Mouse (Mus musculus) liver, embryonic 14.5 days (tissue): ENCODE results near the gene Mfrp. TPM values are rescaled to one million over a fixed set of nuclear protein-coding genes. Genes with fewer than 3 reads are reported as not detected.

Source experiments
- ATAC-seq: fragments of 200-750 bp; cut with Nextera tagmentation; 2 replicates; pipeline ENCODE4 v1.8.0; 2017; ENCODE audit warnings: moderate number of reproducible peaks, mild to moderate bottlenecking, moderate library complexity; ENCODE audit not compliant: insufficient read depth
- DNase-seq, 3 experiments: peaks; one replicate each; pipeline ENCODE4 v3.0.0-alpha.2; 2012 to 2013; ENCODE audit warnings: low read depth in 3 of 3, low spot score in 3 of 3
- H3K27ac ChIP-seq: fragments of 300-500 bp; sonication (generic); 2 replicates; pipeline ENCODE4 v1.5.1; 2014; ENCODE audit warnings: moderate library complexity, mild to moderate bottlenecking, control low read depth, inconsistent platforms
- H3K27me3 ChIP-seq: fragments of 300-500 bp; sonication (generic); 2 replicates; pipeline ENCODE4 v1.6.1; 2014; ENCODE audit warnings: mild to moderate bottlenecking, low read length, moderate library complexity; ENCODE audit not compliant: control insufficient read depth, insufficient read depth
- H3K36me3 ChIP-seq: fragments of 300-500 bp; sonication (generic); replicated peaks from 2 replicates; pipeline ENCODE4 v1.6.1; 2014; ENCODE audit warnings: low read depth; ENCODE audit not compliant: control insufficient read depth, insufficient read depth
- H3K4me1 ChIP-seq, 2 experiments: fragments of 200-500 bp in 1 of 2; fragments of 300-500 bp in 1 of 2; sonication (generic) in 1 of 2; replicated peaks; 2 replicates each; pipeline ENCODE4 v1.6.1; 2012 to 2014; ENCODE audit warnings: antibody characterized with exemption in 1 of 2, inconsistent platforms in 1 of 2, low read length in 1 of 2; ENCODE audit not compliant: control insufficient read depth in 2 of 2, insufficient read depth in 2 of 2
- H3K4me2 ChIP-seq: fragments of 300-500 bp; sonication (generic); 2 replicates; pipeline ENCODE4 v1.6.1; 2014; ENCODE audit warnings: low read depth, mild to moderate bottlenecking, control low read depth, moderate library complexity
- H3K4me3 ChIP-seq, 2 experiments: fragments of 200-500 bp in 1 of 2; fragments of 300-500 bp in 1 of 2; sonication (generic) in 1 of 2; 2 replicates each; pipeline ENCODE4 v1.5.1; 2012 to 2014; ENCODE audit warnings: low read depth in 2 of 2, low read length in 2 of 2, mild to moderate bottlenecking in 2 of 2, control low read depth in 1 of 2, inconsistent platforms in 1 of 2, moderate library complexity in 1 of 2; ENCODE audit not compliant: insufficient read depth in 1 of 2
- H3K9ac ChIP-seq: fragments of 300-500 bp; sonication (generic); replicated peaks from 2 replicates; pipeline ENCODE4 v1.6.1; 2014; ENCODE audit warnings: mild to moderate bottlenecking, control low read depth, moderate library complexity
- H3K9me3 ChIP-seq: fragments of 300-500 bp; sonication (generic); 2 replicates; pipeline ENCODE4 v1.6.1; 2016; ENCODE audit warnings: low read length, mixed read lengths; ENCODE audit not compliant: control insufficient read depth
- CTCF ChIP-seq: IDR thresholded peaks from 2 replicates; pipeline ENCODE4 v1.5.1; 2016; ENCODE audit warnings: antibody characterized with exemption, low read depth, control low read depth
- EP300 ChIP-seq: IDR thresholded peaks from 2 replicates; pipeline ENCODE4 v1.6.1; 2016; ENCODE audit warnings: antibody characterized with exemption, low read depth
- WGBS: fragments of 180-500 bp; shearing (Covaris S2); extraction: QIAGEN DNeasy Blood & Tissue Kit; methylation state at CpG from one replicate; pipeline ENCODE4 v1.1.7; 2014; ENCODE audit not compliant: insufficient replicate concordance; 5-methylcytosine and 5-hydroxymethylcytosine counted together
- polyA plus RNA-seq, 2 experiments: library from polyadenylated mRNA; depleted of rRNA in 1 of 2; stranded (reverse) in 1 of 2; unstranded in 1 of 2; fragments of >200 nt; fragmentation: Nextera tagmentation in 1 of 2; extraction: Ambion mirVana in 1 of 2; gene quantifications; 2 replicates each; pipeline versions ENCODE4 v1.2.1 to v1.2.3; 2012 to 2014

The Mfrp gene
- polyA plus RNA-seq, 2 experiments, result not detected

DNA sequence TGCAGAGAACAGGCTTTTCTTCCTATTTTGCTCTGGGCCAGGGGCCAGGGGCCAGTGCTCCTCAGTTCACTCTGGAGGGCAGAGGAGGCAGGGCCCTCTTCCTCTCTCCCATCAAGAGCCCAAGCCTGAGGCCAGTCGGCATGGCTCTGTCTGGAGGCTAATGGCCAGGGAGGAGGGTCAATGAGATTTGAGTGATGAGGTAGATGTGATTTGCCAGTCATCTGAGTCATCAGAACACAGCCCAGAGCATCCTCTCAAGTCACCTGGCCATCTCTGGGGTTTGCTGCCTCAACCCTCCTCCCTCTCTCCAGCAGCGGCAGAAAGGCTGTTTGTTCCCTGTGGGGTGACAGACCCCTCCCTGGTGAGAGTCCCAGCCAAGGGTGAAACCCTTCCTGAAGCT is 31.8 kb downstream of the Mfrp start:
- no peak overlapping the region for H3K4me2 ChIP-seq
- DNase-seq (no peak), ATAC-seq (no peak)
- no peak overlapping the region for H3K4me3 ChIP-seq
- no peak overlapping the region for H3K27ac ChIP-seq
- H3K4me1 ChIP-seq, result peaks cover 0 to 6% of the 10 kb centered on the region in 2 experiments; a peak in 1 of 4 replicates
- no peak overlapping the region for H3K9ac ChIP-seq
- 24% methylated on average over 2 of the region's 2 CpGs for WGBS
- TF ChIP-seq CTCF (no peak), EP300 (no peak)
- no peaks in the 10 kb centered on the region for H3K36me3 ChIP-seq
- no peaks in the 10 kb centered on the region for H3K9me3 ChIP-seq
- peaks cover 80% of the 10 kb centered on the region for H3K27me3 ChIP-seq

DNA sequence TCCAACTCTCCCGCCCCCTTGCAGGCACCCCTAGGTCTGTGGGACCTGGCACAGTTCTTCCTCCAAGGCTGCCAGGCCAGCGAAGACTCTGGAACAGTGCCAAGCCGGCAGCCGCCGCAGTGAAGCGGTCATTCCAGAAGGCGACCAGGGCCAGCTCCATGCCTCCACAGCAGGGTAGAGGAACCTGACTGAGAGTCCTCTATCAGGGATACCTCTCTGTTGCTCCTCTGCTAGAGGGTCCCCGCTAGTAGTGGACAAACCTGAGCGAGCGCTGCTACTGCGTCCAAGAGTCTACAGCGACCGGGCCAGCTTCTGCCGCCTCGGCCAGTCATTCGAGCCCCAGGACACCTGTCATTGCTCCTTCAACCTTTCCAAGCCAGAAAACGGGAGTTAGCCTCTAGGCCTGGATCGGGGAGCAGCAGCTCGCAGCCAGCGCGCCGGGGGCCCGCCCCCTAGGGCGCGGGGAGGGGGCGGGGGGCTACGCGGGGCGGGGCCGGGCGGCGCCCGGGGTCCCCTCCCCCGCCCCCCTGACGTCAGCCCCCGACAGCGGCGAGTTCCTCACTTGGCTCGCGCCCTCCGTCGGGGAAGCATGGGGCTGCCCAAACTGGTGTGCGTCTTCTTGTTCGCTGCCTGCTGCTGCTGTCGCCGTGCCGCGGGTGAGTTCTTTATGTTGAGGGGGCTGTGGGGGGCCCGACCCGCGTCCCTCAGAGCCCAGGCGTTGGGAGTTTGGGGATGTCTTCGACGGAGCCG is 32.7 kb downstream of the Mfrp start, which contains the start of gene Mcam:
Mcam (plus strand) TSS at position 369 of the 750 bp plus-strand sequence.
- Histone ChIP-seq H3K9ac (no peak within 1 kb of the TSS; the same call in 1 of the 2 replicates), H3K4me1 (peaks cover 0 to 6% of the 10 kb centered on the region in 2 experiments; a peak in 1 of 4 replicates), H3K27ac (no peak within 1 kb of the TSS), H3K36me3 (no peaks in the 10 kb centered on the region), H3K4me2 (peak within 1 kb of the TSS; percentile 56), H3K27me3 (peaks cover 76% of the 10 kb centered on the region), H3K4me3 (peak within 1 kb of the TSS; percentile 36 to 47), H3K9me3 (no peaks in the 10 kb centered on the region)
- 2% methylated on average over 54 of the region's 55 CpGs for WGBS
- TF ChIP-seq CTCF (no peak), EP300 (no peak)
- no peak for ATAC-seq
- DNase-seq, result no peak

DNA sequence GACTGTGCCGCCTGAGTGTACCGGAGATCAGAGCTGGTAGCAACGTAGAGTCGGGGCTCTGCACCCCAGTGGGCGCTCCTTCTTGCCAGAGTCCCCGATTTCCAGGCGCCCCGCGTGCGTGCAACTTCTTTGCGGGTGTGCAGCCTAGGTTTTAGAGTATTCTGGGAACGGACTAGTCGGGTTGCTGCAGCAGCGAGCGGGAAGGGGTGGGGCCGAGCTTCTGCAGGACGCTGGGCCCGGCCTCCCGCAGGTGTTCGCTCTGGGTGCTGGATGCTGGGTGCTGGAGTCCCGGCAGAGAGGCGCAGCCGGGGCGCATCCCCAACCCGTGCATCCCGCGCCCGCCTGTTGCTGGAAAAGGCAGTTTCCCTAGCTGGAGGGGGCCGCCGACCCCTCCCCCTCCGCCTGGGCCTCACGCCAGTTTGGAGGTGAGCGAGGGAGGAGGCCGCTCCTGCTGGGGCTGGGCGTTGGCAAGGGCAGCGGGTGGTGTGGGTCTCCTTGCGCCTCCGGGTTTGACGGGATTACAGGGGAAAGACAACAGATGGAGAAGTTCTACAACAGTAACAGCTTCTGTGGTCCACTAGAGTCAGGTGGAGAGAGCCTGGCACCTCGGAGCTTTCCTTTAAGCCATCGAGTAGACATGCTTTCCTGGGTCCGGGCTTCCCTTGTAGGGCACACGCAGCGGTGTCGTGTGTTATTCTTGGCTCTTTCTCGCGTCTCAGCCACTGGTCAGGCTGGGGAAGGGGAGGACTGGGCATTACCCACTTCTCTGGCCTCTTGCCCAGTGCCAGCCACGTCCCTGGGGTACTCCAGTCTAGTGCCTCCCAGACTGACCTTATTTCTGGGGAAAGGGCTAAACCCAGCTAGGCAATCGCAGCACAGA is 33.6 kb downstream of the Mfrp start:
- DNase-seq (no peak), ATAC-seq (no peak)
- WGBS, result 5% methylated on average over 48 of the region's 49 CpGs
- TF ChIP-seq EP300 (no peak), CTCF (no peak)
- Histone ChIP-seq H3K36me3 (no peaks in the 10 kb centered on the region), H3K27ac (no peak overlapping the region), H3K4me3 (peak overlapping the region; percentile 36 to 47), H3K27me3 (peaks cover 68% of the 10 kb centered on the region), H3K9ac (no peak overlapping the region; the same call in 1 of the 2 replicates), H3K9me3 (no peaks in the 10 kb centered on the region), H3K4me1 (0 out of 4 replicates have a peak, but pooled peaks cover 0 to 3% of the 10 kb centered on the region in 2 experiments), H3K4me2 (peak overlapping the region; percentile 56)

DNA sequence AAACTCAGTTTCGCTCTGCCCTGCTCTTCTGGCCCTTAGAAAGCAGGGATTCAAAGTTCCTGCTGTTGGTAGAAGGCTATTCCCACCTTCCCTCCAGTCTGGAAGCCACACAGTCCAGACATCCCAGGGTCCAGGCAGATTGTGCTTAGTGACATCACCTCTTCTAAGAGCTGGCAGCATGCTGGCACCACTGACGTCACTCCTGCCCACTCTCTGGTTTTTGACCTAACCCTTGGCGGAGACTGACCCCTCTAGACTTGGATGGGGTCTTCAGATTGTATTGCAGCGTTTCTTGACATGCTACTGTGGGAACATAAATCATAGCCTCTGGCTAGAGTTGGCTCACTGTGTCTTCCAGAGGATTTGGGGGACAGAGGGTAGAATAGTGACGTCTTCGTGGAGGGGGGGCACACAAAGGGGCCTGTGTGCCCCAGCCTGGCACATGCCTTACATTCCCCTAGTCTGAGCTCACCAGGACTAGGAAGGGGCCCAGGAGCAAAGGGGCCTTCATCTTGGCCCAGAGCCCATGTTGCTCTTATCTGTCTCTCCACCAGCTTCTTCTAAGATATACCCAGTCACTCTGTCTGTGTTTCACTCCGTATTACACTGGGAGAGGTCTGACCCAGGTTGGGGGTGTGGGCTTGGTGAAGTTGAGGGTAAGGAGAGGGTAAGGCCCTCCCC is 34.3 kb downstream of the Mfrp start:
- H3K27me3 ChIP-seq, result peaks cover 60% of the 10 kb centered on the region
- H3K9me3 ChIP-seq, result no peaks in the 10 kb centered on the region
- no peak for DNase-seq
- no peak for ATAC-seq
- WGBS, result 50% methylated on average over 7 of the region's 7 CpGs
- H3K4me2 ChIP-seq, result peak overlapping the region; percentile 56; the same call in 1 of the 2 replicates
- H3K36me3 ChIP-seq, result no peaks in the 10 kb centered on the region
- H3K4me3 ChIP-seq, result no peak overlapping the region; a peak in 1 of 4 replicates
- H3K4me1 ChIP-seq, result no peaks in the 10 kb centered on the region
- TF ChIP-seq EP300 (no peak), CTCF (no peak)
- no peak overlapping the region for H3K9ac ChIP-seq
- H3K27ac ChIP-seq, result no peak overlapping the region
